Comparison of ENCODE assay signal across 31 mouse cellular contexts in genomic region chr12:116709535-116709934, GRCm38 (mm10).
A peak's percentile ranks its signal among the peaks of the same experiment; 100 is the strongest.
DNase-seq lines count a peak whose midpoint lies in the region; ATAC-seq and TF ChIP-seq lines count a peak whose summit lies in the region.
"Had no signal": no experiment of that assay in that cellular context is flagged by ENCODE, and none has a peak within 500 bp of the region (broad histone marks: within the 10 kb centered on the region; RNA-seq: fewer than 3 reads in every experiment).

No protein-coding gene starts in this region.

- no peak for ATAC-seq in forebrain, embryonic 14.5 days
- ATAC-seq in hindbrain, embryonic 16.5 days, result peak; percentile 63
- no peak for ATAC-seq in hindbrain, embryonic 11.5 days (ENCODE audit: low FRiP score)
- ATAC-seq in forebrain, postnatal 0 days, result peak; percentile 76
- ATAC-seq: inflammation-experienced regulatory T-cells, adult 6 months had no signal

- H3K36me3 ChIP-seq in forebrain, embryonic 14.5 days (ENCODE audit: control insufficient read depth, insufficient read depth, low read length), result no peaks in the 10 kb centered on the region
- no peaks in the 10 kb centered on the region for H3K36me3 ChIP-seq in forebrain, embryonic 10.5 days (replicated peaks)
- H3K36me3 ChIP-seq in hindbrain, embryonic 16.5 days (ENCODE audit: control insufficient read depth, insufficient read depth, low read length), result no peaks in the 10 kb centered on the region
- no peaks in the 10 kb centered on the region for H3K36me3 ChIP-seq in hindbrain, embryonic 11.5 days (ENCODE audit: control insufficient read depth, insufficient read depth, low read length)
- no peaks in the 10 kb centered on the region for H3K36me3 ChIP-seq in forebrain, postnatal 0 days (ENCODE audit: insufficient read depth)
- H3K36me3 ChIP-seq: G1E; kidney, embryonic 15.5 days; limb, embryonic 13.5 days; lung, embryonic 15.5 days; midbrain, embryonic 12.5 days; neural tube, embryonic 13.5 days; stomach, embryonic 15.5 days had no signal

- no peaks in the 10 kb centered on the region for H3K27me3 ChIP-seq in forebrain, embryonic 14.5 days (replicated peaks; ENCODE audit: control insufficient read depth, insufficient read depth, low read length)
- H3K27me3 ChIP-seq in forebrain, embryonic 10.5 days (ENCODE audit: poor library complexity, severe bottlenecking), result no peaks in the 10 kb centered on the region
- H3K27me3 ChIP-seq in hindbrain, embryonic 16.5 days (replicated peaks; ENCODE audit: control insufficient read depth, insufficient read depth, low read length), result no peaks in the 10 kb centered on the region
- no peaks in the 10 kb centered on the region for H3K27me3 ChIP-seq in hindbrain, embryonic 11.5 days (ENCODE audit: control insufficient read depth, insufficient read depth, low read length)
- H3K27me3 ChIP-seq in forebrain, postnatal 0 days (ENCODE audit: insufficient read depth, low read length), result no peaks in the 10 kb centered on the region
- H3K27me3 ChIP-seq: kidney, embryonic 15.5 days; limb, embryonic 13.5 days; lung, embryonic 15.5 days; midbrain, embryonic 12.5 days; neural tube, embryonic 13.5 days; stomach, embryonic 15.5 days had no signal

- H3K4me1 ChIP-seq in forebrain, embryonic 14.5 days (ENCODE audit: control insufficient read depth, insufficient read depth, low read length), result no peaks in the 10 kb centered on the region
- H3K4me1 ChIP-seq in forebrain, embryonic 10.5 days, result no peaks in the 10 kb centered on the region
- peaks cover 8% of the 10 kb centered on the region; the same call in 1 of the 2 replicates for H3K4me1 ChIP-seq in hindbrain, embryonic 16.5 days (ENCODE audit: control insufficient read depth, insufficient read depth, low read depth, low read length)
- no peaks in the 10 kb centered on the region for H3K4me1 ChIP-seq in hindbrain, embryonic 11.5 days (replicated peaks; ENCODE audit: control insufficient read depth, insufficient read depth, low read length)
- no peaks in the 10 kb centered on the region; the same call in 1 of the 2 replicates for H3K4me1 ChIP-seq in forebrain, postnatal 0 days (ENCODE audit: insufficient read depth)
- H3K4me1 ChIP-seq: kidney, embryonic 15.5 days; limb, embryonic 13.5 days; lung, embryonic 15.5 days; midbrain, embryonic 12.5 days; neural tube, embryonic 13.5 days; stomach, embryonic 15.5 days had no signal

- no peak overlapping the region for H3K27ac ChIP-seq in forebrain, embryonic 14.5 days (ENCODE audit: low read depth, low read length)
- H3K27ac ChIP-seq in forebrain, embryonic 10.5 days, result no peak overlapping the region
- H3K27ac ChIP-seq in hindbrain, embryonic 16.5 days (ENCODE audit: low read depth, low read length), result peak overlapping the region; percentile 55
- H3K27ac ChIP-seq in hindbrain, embryonic 11.5 days (ENCODE audit: low read depth, low read length), result no peak overlapping the region
- peak overlapping the region; percentile 51 for H3K27ac ChIP-seq in forebrain, postnatal 0 days (ENCODE audit: low read depth, low read length)
- H3K27ac ChIP-seq: kidney, embryonic 15.5 days; limb, embryonic 13.5 days; lung, embryonic 15.5 days; midbrain, embryonic 12.5 days; neural tube, embryonic 13.5 days; stomach, embryonic 15.5 days had no signal

- no peak overlapping the region for H3K4me3 ChIP-seq in forebrain, embryonic 14.5 days (ENCODE audit: low read depth, low read length)
- no peak overlapping the region for H3K4me3 ChIP-seq in forebrain, embryonic 10.5 days
- no peak overlapping the region for H3K4me3 ChIP-seq in hindbrain, embryonic 16.5 days (ENCODE audit: low read length)
- H3K4me3 ChIP-seq in hindbrain, embryonic 11.5 days (ENCODE audit: low read depth, low read length), result no peak overlapping the region
- no peak overlapping the region for H3K4me3 ChIP-seq in forebrain, postnatal 0 days (ENCODE audit: low read depth, low read length)
- H3K4me3 ChIP-seq: erythroblast, embryonic 14.5 days; kidney, embryonic 15.5 days; layer of hippocampus, adult 2 months; limb, embryonic 13.5 days; lung, embryonic 15.5 days; midbrain, embryonic 12.5 days; myocyte; neural tube, embryonic 13.5 days; stomach, embryonic 15.5 days had no signal

- H3K4me2 ChIP-seq in forebrain, embryonic 14.5 days (ENCODE audit: low read length), result no peak overlapping the region
- H3K4me2 ChIP-seq in hindbrain, embryonic 16.5 days (ENCODE audit: low read length), result no peak overlapping the region
- H3K4me2 ChIP-seq in hindbrain, embryonic 11.5 days (replicated peaks; ENCODE audit: low read depth, low read length), result no peak overlapping the region
- no peak overlapping the region for H3K4me2 ChIP-seq in forebrain, postnatal 0 days (ENCODE audit: low read depth)
- H3K4me2 ChIP-seq: heart, embryonic 11.5 days; kidney, embryonic 15.5 days; limb, embryonic 13.5 days; liver, embryonic 11.5 days; lung, embryonic 15.5 days; midbrain, embryonic 12.5 days; neural tube, embryonic 13.5 days; stomach, embryonic 15.5 days had no signal

- DNase-seq in forebrain, embryonic 14.5 days (ENCODE audit: low spot score), result peak; percentile 24
- DNase-seq in forebrain, embryonic 10.5 days (ENCODE audit: extremely low spot score, low spot score), result no peak
- no peak for DNase-seq in hindbrain, embryonic 11.5 days (ENCODE audit: low spot score)
- DNase-seq in brain, adult 2 months (ENCODE audit: low read depth, low spot score), result peak; percentile 34
- peak; percentile 31 for DNase-seq in forebrain, postnatal 0 days
- no peak for DNase-seq in left cerebral cortex, adult 11 months (ENCODE audit: low spot score)
- no peak for DNase-seq in thymus, postnatal 0 days (ENCODE audit: low spot score)
- DNase-seq: adrenal gland, postnatal 10 days; cerebellum, adult 18-20 months; cerebellum, postnatal 10 days; gastrocnemius, postnatal 14 days; heart, postnatal 36 days; kidney, adult 18-20 months; kidney, postnatal 25 days; retina, postnatal 1 day; right cerebral cortex, postnatal 14 days; thymus, postnatal 25 days had no signal

- 74% methylated on average over 5 of the region's 5 CpGs for WGBS in forebrain, embryonic 14.5 days
- 74% methylated on average over 5 of the region's 5 CpGs for WGBS in forebrain, embryonic 10.5 days
- 69% methylated on average over 5 of the region's 5 CpGs for whole genome bisulfite sequencing in hindbrain, embryonic 16.5 days
- 76% methylated on average over 5 of the region's 5 CpGs for WGBS in hindbrain, embryonic 11.5 days
- WGBS in forebrain, postnatal 0 days, result 66% methylated on average over 5 of the region's 5 CpGs

- no peak overlapping the region for H3K9ac ChIP-seq in forebrain, embryonic 14.5 days (ENCODE audit: low read length)
- no peak overlapping the region for H3K9ac ChIP-seq in hindbrain, embryonic 16.5 days (ENCODE audit: low read depth, low read length)
- H3K9ac ChIP-seq in hindbrain, embryonic 11.5 days (ENCODE audit: low read depth, low read length), result no peak overlapping the region
- H3K9ac ChIP-seq in forebrain, postnatal 0 days, result no peak overlapping the region
- H3K9ac ChIP-seq: kidney, embryonic 15.5 days; limb, embryonic 13.5 days; lung, embryonic 15.5 days; midbrain, embryonic 12.5 days; neural tube, embryonic 13.5 days; stomach, embryonic 15.5 days had no signal

- no peak for TF ChIP-seq CTCF in forebrain, postnatal 0 days (IDR thresholded peaks at IDR 0.05; ENCODE audit: low read depth)

- H3K9me3 ChIP-seq in forebrain, embryonic 14.5 days (replicated peaks; ENCODE audit: control insufficient read depth, low read length), result no peaks in the 10 kb centered on the region
- H3K9me3 ChIP-seq in forebrain, embryonic 10.5 days, result no peaks in the 10 kb centered on the region
- H3K9me3 ChIP-seq in hindbrain, embryonic 16.5 days (ENCODE audit: control insufficient read depth, low read length), result no peaks in the 10 kb centered on the region
- no peaks in the 10 kb centered on the region for H3K9me3 ChIP-seq in hindbrain, embryonic 11.5 days (ENCODE audit: control insufficient read depth, low read length)
- no peaks in the 10 kb centered on the region for H3K9me3 ChIP-seq in forebrain, postnatal 0 days (ENCODE audit: low read length)
- H3K9me3 ChIP-seq: kidney, embryonic 15.5 days; limb, embryonic 13.5 days; lung, embryonic 15.5 days; midbrain, embryonic 12.5 days; neural tube, embryonic 13.5 days; stomach, embryonic 15.5 days had no signal

Comparison
In these comparisons a context has a peak if more than half of its experiments do, and no peak if none do; other contexts are left out.
1. ATAC-seq: peak in hindbrain, embryonic 16.5 days (single experiment) and forebrain, postnatal 0 days (single experiment); none in forebrain, embryonic 14.5 days (single experiment) and hindbrain, embryonic 11.5 days (single experiment).
2. DNase-seq: peak in forebrain, embryonic 14.5 days (single experiment), brain, adult 2 months (single experiment) and forebrain, postnatal 0 days (single experiment); none in forebrain, embryonic 10.5 days (single experiment), hindbrain, embryonic 11.5 days (single experiment), left cerebral cortex, adult 11 months (single experiment) and thymus, postnatal 0 days (single experiment).
3. H3K27ac ChIP-seq: peak in hindbrain, embryonic 16.5 days (single experiment) and forebrain, postnatal 0 days (single experiment); none in forebrain, embryonic 14.5 days (single experiment), forebrain, embryonic 10.5 days (single experiment) and hindbrain, embryonic 11.5 days (single experiment).